Mouse (Mus musculus): Measurements from ENCODE around the gene Slc2a2.
A peak's percentile ranks its signal among the peaks of the same experiment; 100 is the strongest.
"Not testable (repeated sequence)": the region's sequence is repeated elsewhere in the genome, so short reads cannot be mapped to it uniquely, and the experiment has no call there.

DNA sequence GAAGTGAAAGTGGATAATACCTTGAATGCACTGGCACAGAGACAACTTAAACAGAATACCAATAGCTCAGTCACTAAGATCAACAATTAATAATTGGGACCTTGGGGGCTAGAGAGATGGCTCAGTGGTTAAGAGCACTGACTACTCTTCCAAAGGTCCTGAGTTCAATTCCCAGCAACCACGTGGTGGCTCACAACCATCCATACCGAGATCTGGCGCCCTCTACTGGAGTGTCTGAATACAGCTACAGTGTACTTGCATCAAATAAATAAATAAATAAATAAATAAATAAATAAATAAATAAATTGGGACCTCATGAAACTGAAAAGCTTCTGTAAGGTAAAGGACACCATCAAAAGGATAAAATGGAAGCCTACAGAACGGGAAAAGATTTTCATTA is 75.2 kb downstream of the Slc2a2 start:
- not testable (repeated sequence) for TF ChIP-seq POLR2A (IDR thresholded peaks at IDR 0.05; ENCODE audit: low read depth, low read length)
- TF ChIP-seq CTCF (IDR thresholded peaks at IDR 0.05; ENCODE audit: extremely low read depth, insufficient read length, insufficient replicate concordance, low read depth, low read length): peak; percentile 40; the same call in 1 of the 2 replicates

Measured in small intestine, adult 2 months (tissue).